Mouse (Mus musculus) forebrain, embryonic 15.5 days (tissue): ENCODE measurements at regions not wholly inside any gene's neighbourhood (a gene's known extent, or its start where the extent isn't known, plus 50 kb on each side); places are given as distances from the start of the nearest gene placed in this dataset.

ENCODE experiments used
- ATAC-seq: fragments of 200-750 bp; cut with Nextera tagmentation; replicated peaks from 2 replicates; pipeline ENCODE4 v1.8.0; 2017; ENCODE audit warnings: mild to moderate bottlenecking, moderate TSS enrichment, moderate library complexity
- H3K27ac ChIP-seq: fragments of 300-500 bp; sonication (generic); replicated peaks from 2 replicates; pipeline ENCODE4 v1.5.1; 2015; ENCODE audit warnings: mild to moderate bottlenecking, inconsistent platforms
- H3K27me3 ChIP-seq: fragments of 300-500 bp; sonication (generic); 2 replicates; pipeline ENCODE4 v1.6.1; 2015; ENCODE audit warnings: inconsistent platforms
- H3K36me3 ChIP-seq: fragments of 300-500 bp; sonication (generic); 2 replicates; pipeline ENCODE4 v1.6.1; 2015; ENCODE audit warnings: mild to moderate bottlenecking, inconsistent platforms
- H3K4me1 ChIP-seq: fragments of 300-500 bp; sonication (generic); 2 replicates; pipeline ENCODE4 v1.6.1; 2015; ENCODE audit warnings: inconsistent platforms
- H3K4me2 ChIP-seq: fragments of 300-500 bp; sonication (generic); replicated peaks from 2 replicates; pipeline ENCODE4 v1.6.1; 2015; ENCODE audit warnings: mild to moderate bottlenecking, inconsistent platforms
- H3K4me3 ChIP-seq: fragments of 300-500 bp; sonication (generic); 2 replicates; pipeline ENCODE4 v1.5.1; 2015; ENCODE audit warnings: mild to moderate bottlenecking, inconsistent platforms
- H3K9ac ChIP-seq: fragments of 300-500 bp; sonication (generic); replicated peaks from 2 replicates; pipeline ENCODE4 v1.6.1; 2015; ENCODE audit warnings: mild to moderate bottlenecking, inconsistent platforms
- H3K9me3 ChIP-seq: fragments of 300-500 bp; sonication (generic); 2 replicates; pipeline ENCODE4 v1.6.1; 2016; ENCODE audit warnings: inconsistent platforms
- WGBS: fragments of 180-500 bp; shearing (Covaris S2); methylation state at CpG from one replicate; pipeline ENCODE4 v1.1.7; 2015; ENCODE audit warnings: mixed read lengths; 5-methylcytosine and 5-hydroxymethylcytosine counted together

GRCm38 (mm10) chr8:41821676-41822075 lies 404.8 kb upstream of the Frg1 start:
- 97% methylated on average over 5 of the region's 5 CpGs for WGBS
- Histone ChIP-seq H3K9ac (no peak overlapping the region), H3K4me1 (no peaks in the 10 kb centered on the region), H3K4me2 (no peak overlapping the region), H3K36me3 (no peaks in the 10 kb centered on the region), H3K27me3 (no peaks in the 10 kb centered on the region), H3K9me3 (no peaks in the 10 kb centered on the region), H3K4me3 (no peak overlapping the region), H3K27ac (no peak overlapping the region)
- ATAC-seq, result no peak

GRCm38 (mm10) chr8:41820605-41821395 lies 403.9 kb upstream of the Frg1 start:
- no peak overlapping the region for H3K27ac ChIP-seq
- H3K9ac ChIP-seq, result no peak overlapping the region
- 83% methylated on average over 4 of the region's 4 CpGs for WGBS
- no peaks in the 10 kb centered on the region for H3K36me3 ChIP-seq
- no peaks in the 10 kb centered on the region for H3K27me3 ChIP-seq
- no peak overlapping the region for H3K4me2 ChIP-seq
- H3K4me3 ChIP-seq, result no peak overlapping the region
- no peaks in the 10 kb centered on the region for H3K4me1 ChIP-seq
- ATAC-seq, result no peak
- H3K9me3 ChIP-seq, result no peaks in the 10 kb centered on the region

DNA sequence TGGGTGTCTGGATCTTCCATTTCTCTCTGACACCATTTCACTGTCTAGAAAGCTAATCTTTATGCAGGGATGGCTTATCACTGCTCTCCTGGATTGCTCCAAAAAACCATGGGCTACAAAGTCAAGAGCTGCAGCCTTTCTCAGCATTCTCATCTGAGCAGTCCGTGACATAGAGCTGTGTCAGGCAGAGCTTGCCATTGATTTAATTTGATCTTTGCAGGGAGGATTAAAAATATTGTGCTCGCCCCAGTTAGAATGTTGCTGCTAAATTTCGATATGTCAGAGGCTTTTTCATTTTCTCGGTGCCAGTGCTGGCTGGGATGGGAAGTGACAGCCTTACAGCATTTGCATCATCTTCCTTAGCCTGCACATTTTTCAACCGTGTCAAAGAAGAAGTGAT lies 401.7 kb upstream of the Frg1 start:
- no peaks in the 10 kb centered on the region for H3K36me3 ChIP-seq
- no peaks in the 10 kb centered on the region for H3K4me1 ChIP-seq
- WGBS, result 65% methylated on average over 5 of the region's 5 CpGs
- H3K27ac ChIP-seq, result no peak overlapping the region; the same call in 1 of the 2 replicates
- no peak for ATAC-seq
- H3K4me2 ChIP-seq, result no peak overlapping the region
- H3K9me3 ChIP-seq, result no peaks in the 10 kb centered on the region
- no peak overlapping the region for H3K4me3 ChIP-seq
- H3K9ac ChIP-seq, result no peak overlapping the region
- H3K27me3 ChIP-seq, result no peaks in the 10 kb centered on the region

DNA sequence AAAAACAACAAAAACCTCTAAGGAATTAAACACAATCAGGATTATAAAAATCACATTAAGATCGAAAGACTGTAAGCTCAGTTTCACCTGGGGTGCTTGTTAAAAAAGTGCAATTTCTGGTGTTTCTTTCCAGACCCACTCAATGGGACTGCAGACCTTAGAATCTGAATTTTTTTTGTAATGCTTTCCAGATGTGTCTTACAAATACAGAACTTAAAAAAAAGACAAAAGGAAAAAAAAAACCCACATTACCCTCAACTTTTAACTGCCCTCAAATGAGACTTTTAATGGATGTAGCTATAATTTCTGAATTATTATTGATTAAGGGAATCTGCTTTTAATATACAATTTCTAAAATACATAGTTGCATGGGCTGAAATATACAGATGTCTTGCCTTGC lies 401.2 kb upstream of the Frg1 start:
- Histone ChIP-seq H3K4me1 (no peaks in the 10 kb centered on the region), H3K9me3 (no peaks in the 10 kb centered on the region), H3K27ac (no peak overlapping the region), H3K36me3 (no peaks in the 10 kb centered on the region), H3K9ac (no peak overlapping the region), H3K4me3 (no peak overlapping the region), H3K4me2 (no peak overlapping the region), H3K27me3 (no peaks in the 10 kb centered on the region)
- no peak for ATAC-seq
- WGBS, result 90% methylated on average over 1 of the region's 1 CpGs

GRCm38 (mm10) chr8:41815272-41815671 lies 398.4 kb upstream of the Frg1 start:
- no peak overlapping the region for H3K9ac ChIP-seq
- no peaks in the 10 kb centered on the region for H3K4me1 ChIP-seq
- H3K4me2 ChIP-seq, result no peak overlapping the region
- WGBS, result 85% methylated on average over 3 of the region's 3 CpGs
- H3K9me3 ChIP-seq, result no peaks in the 10 kb centered on the region
- no peaks in the 10 kb centered on the region for H3K27me3 ChIP-seq
- no peak overlapping the region for H3K27ac ChIP-seq
- no peak for ATAC-seq
- H3K36me3 ChIP-seq, result no peaks in the 10 kb centered on the region
- H3K4me3 ChIP-seq, result no peak overlapping the region

GRCm38 (mm10) chr8:41795625-41796024 lies 378.8 kb upstream of the Frg1 start:
- H3K9ac ChIP-seq, result no peak overlapping the region
- H3K36me3 ChIP-seq, result no peaks in the 10 kb centered on the region
- 75% methylated on average over 2 of the region's 2 CpGs for WGBS
- no peaks in the 10 kb centered on the region for H3K4me1 ChIP-seq
- H3K27me3 ChIP-seq, result no peaks in the 10 kb centered on the region
- no peak overlapping the region for H3K4me3 ChIP-seq
- H3K9me3 ChIP-seq, result no peaks in the 10 kb centered on the region
- no peak overlapping the region for H3K4me2 ChIP-seq
- ATAC-seq, result no peak
- H3K27ac ChIP-seq, result no peak overlapping the region

DNA sequence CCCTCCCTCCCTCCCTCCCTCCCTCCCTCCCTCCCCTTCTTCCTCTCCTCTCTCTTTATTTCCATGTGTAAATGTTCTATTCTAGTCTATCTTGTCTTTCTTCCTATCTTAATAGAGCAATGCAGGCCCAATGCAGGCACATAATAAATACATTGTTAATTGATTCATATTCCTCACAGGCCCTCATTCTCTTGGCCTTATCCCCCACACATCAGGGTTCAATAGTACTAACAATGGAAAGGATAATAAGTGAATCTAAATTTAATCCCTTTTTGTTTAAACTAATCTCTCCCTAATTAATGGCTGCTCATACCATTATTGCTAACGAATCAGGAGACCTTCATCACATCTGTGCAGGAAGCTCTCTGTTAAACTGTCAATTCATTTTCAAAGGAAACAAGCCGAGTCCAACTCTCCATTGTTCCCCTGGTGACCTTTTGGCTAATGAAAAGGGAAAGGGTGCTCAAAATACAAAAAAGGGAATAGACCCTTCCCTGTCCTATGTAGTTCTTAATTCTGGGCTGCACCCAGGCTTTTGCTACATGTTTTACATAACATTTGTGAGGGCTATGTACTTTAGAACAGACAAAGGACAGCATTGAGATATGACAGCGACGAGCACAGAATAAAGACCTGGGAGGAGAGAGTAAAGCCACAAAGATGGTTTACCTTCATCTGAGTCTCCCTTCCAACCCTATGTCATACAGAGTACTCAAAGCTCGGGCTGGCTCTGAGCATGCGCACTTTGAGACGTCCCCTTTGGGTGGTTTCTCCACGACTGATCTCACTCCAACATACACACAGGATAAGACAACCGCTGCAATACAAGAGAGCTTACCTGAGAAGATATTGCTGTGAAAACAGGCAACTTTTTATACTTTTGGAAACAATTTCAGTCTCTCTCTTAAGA lies 370.3 kb upstream of the Frg1 start:
- WGBS, result 23% methylated on average over 9 of the region's 9 CpGs
- no peak for ATAC-seq
- Histone ChIP-seq H3K27me3 (no peaks in the 10 kb centered on the region), H3K4me2 (no peak overlapping the region), H3K9me3 (no peaks in the 10 kb centered on the region), H3K4me1 (no peaks in the 10 kb centered on the region), H3K9ac (no peak overlapping the region), H3K4me3 (no peak overlapping the region), H3K36me3 (no peaks in the 10 kb centered on the region), H3K27ac (no peak overlapping the region)

GRCm38 (mm10) chr8:41785977-41786376 lies 369.1 kb upstream of the Frg1 start:
- H3K9ac ChIP-seq, result no peak overlapping the region
- ATAC-seq, result no peak
- no peak overlapping the region for H3K4me3 ChIP-seq
- H3K27me3 ChIP-seq, result no peaks in the 10 kb centered on the region
- no peak overlapping the region for H3K4me2 ChIP-seq
- WGBS, result 49% methylated on average over 2 of the region's 2 CpGs
- H3K4me1 ChIP-seq, result no peaks in the 10 kb centered on the region
- no peak overlapping the region for H3K27ac ChIP-seq
- no peaks in the 10 kb centered on the region for H3K36me3 ChIP-seq
- no peaks in the 10 kb centered on the region for H3K9me3 ChIP-seq

- no peak for ATAC-seq
- Histone ChIP-seq H3K27me3 (no peaks in the 10 kb centered on the region), H3K27ac (no peak overlapping the region), H3K4me2 (no peak overlapping the region), H3K9me3 (no peaks in the 10 kb centered on the region), H3K9ac (no peak overlapping the region), H3K36me3 (no peaks in the 10 kb centered on the region), H3K4me1 (no peaks in the 10 kb centered on the region), H3K4me3 (no peak overlapping the region)
- 63% methylated on average over 1 of the region's 1 CpGs for WGBS
Measured at GRCm38 (mm10) chr8:41782837-41783236, 366.0 kb upstream of the Frg1 start.

GRCm38 (mm10) chr8:41779459-41779858 lies 362.6 kb upstream of the Frg1 start:
- WGBS, result 87% methylated on average over 3 of the region's 3 CpGs
- H3K36me3 ChIP-seq, result no peaks in the 10 kb centered on the region
- no peaks in the 10 kb centered on the region for H3K9me3 ChIP-seq

DNA sequence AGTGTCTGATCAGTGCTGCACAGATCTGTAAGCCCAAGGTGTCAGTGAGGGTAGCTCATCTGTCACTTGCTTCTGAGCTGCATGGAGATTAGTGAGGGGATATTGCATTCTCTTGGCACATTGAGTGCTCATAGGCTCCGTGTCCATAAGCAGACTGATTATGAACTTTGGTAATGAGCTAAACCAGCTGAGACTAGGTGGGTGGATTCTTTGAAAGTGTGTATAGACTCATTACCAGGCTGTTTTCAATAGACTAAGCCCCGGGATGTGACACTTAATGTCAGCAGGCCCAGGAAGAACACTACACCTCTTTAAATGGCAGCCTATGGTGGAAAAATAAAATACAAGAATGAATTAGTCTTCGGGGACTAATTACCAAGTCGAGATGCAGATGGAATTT lies 354.9 kb upstream of the Frg1 start:
- 32% methylated on average over 4 of the region's 4 CpGs for WGBS
- Histone ChIP-seq H3K9ac (no peak overlapping the region), H3K4me3 (no peak overlapping the region), H3K27me3 (no peaks in the 10 kb centered on the region), H3K27ac (no peak overlapping the region), H3K4me2 (no peak overlapping the region), H3K4me1 (no peaks in the 10 kb centered on the region), H3K9me3 (no peaks in the 10 kb centered on the region), H3K36me3 (no peaks in the 10 kb centered on the region)
- no peak for ATAC-seq

More at GRCm38 (mm10) chr8:41779459-41779858, 362.6 kb upstream of the Frg1 start:
- H3K4me3 ChIP-seq, result no peak overlapping the region
- H3K9ac ChIP-seq, result no peak overlapping the region
- ATAC-seq, result no peak
- no peaks in the 10 kb centered on the region for H3K27me3 ChIP-seq
- no peaks in the 10 kb centered on the region for H3K4me1 ChIP-seq
- H3K27ac ChIP-seq, result no peak overlapping the region
- H3K4me2 ChIP-seq, result no peak overlapping the region

DNA sequence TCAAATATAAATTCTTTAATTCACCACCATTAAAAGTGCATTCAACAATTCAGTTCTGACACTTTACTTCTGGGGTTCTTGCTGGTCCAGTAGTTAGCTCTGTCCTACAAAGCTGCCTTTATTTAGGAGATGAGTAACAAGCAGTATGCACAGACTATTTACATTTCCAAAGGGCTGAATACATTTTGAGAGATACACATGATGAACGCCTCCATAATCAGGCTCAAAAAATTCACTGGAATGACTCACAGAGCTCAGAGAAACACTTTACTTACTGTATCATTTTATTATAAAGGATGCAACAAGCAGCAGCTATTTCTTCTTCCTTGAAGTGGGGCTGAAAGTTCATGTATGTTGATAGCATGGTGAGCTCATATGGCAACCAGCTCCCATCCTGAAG lies 336.6 kb upstream of the Frg1 start:
- H3K4me2 ChIP-seq, result no peak overlapping the region
- no peaks in the 10 kb centered on the region for H3K9me3 ChIP-seq
- H3K27me3 ChIP-seq, result no peaks in the 10 kb centered on the region
- H3K4me1 ChIP-seq, result no peaks in the 10 kb centered on the region
- ATAC-seq, result no peak
- 80% methylated on average over 1 of the region's 1 CpGs for WGBS
- H3K36me3 ChIP-seq, result no peaks in the 10 kb centered on the region
- H3K9ac ChIP-seq, result no peak overlapping the region
- H3K27ac ChIP-seq, result no peak overlapping the region
- no peak overlapping the region for H3K4me3 ChIP-seq
